ENCODE assay signal across 39 mouse cellular contexts in the genomic region with DNA sequence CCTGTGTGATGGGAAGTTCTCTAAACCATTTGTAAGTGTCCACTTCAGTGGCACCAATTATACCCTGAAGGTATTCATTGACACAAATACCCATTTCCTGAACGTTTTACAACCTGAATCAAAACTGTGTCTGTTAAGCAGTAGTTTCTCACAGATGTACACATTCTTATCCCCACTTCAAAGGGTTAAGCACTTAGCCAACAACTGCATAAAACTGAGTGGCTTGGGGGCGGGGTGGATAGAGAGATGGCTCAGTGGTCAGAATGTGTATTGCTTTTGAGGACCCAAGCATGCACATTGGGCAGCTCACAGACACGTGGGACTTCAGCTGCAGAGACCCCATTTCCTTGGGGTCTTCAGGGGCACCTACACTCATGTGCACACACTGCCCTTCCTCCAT. TPM values are rescaled to one million over a fixed set of nuclear protein-coding genes. Genes with fewer than 3 reads are reported as not detected.
DNase-seq lines count a peak whose midpoint lies in the region; ATAC-seq lines count a peak whose summit lies in the region.
"Had no signal": no experiment of that assay in that cellular context is flagged by ENCODE, and none has a peak within 500 bp of the region (broad histone marks: within the 10 kb centered on the region; RNA-seq: fewer than 3 reads in every experiment).

No protein-coding gene starts in this region.

- no peak overlapping the region for H3K9ac ChIP-seq in embryonic facial prominence, embryonic 11.5 days (replicated peaks; ENCODE audit: low read length)
- H3K9ac ChIP-seq: embryonic facial prominence, embryonic 15.5 days; forebrain, embryonic 13.5 days; heart, embryonic 15.5 days; hindbrain, embryonic 12.5 days; limb, embryonic 12.5 days; midbrain, embryonic 13.5 days; neural tube, embryonic 13.5 days had no signal

- H3K27me3 ChIP-seq in embryonic facial prominence, embryonic 11.5 days (ENCODE audit: control insufficient read depth, insufficient read depth, low read length) = no peaks in the 10 kb centered on the region
- H3K27me3 ChIP-seq: CH12.LX; embryonic facial prominence, embryonic 15.5 days; heart, embryonic 15.5 days; limb, embryonic 12.5 days; midbrain, embryonic 13.5 days; neural tube, embryonic 13.5 days had no signal

- WGBS in embryonic facial prominence, embryonic 11.5 days = 45% methylated on average over 3 of the region's 3 CpGs

- no peak overlapping the region for H3K4me2 ChIP-seq in embryonic facial prominence, embryonic 11.5 days (ENCODE audit: low read depth, low read length)
- H3K4me2 ChIP-seq: embryonic facial prominence, embryonic 15.5 days; forebrain, embryonic 13.5 days; heart, embryonic 15.5 days; hindbrain, embryonic 12.5 days; limb, embryonic 12.5 days; liver, embryonic 11.5 days; midbrain, embryonic 13.5 days; neural tube, embryonic 13.5 days had no signal

- peak; percentile 17 for DNase-seq in heart, adult 11 months
- DNase-seq in heart, postnatal 4 days = no peak
- peak; percentile 91 for DNase-seq in ES-CJ7 (ENCODE audit: low read depth, low spot score)
- peak; percentile 42 for DNase-seq in embryonic facial prominence, embryonic 11.5 days (ENCODE audit: low spot score)
- peak; percentile 15 for DNase-seq in retina, embryonic 14.5 days (ENCODE audit: low spot score)
- DNase-seq in spleen, adult 12 weeks (ENCODE audit: low spot score) = no peak
- DNase-seq in kidney, adult 11 months = no peak
- no peak for DNase-seq in left cerebral cortex, adult 9 months (ENCODE audit: low spot score in 2 of 2)
- DNase-seq: adrenal gland, postnatal 10 days; cerebellum, adult 11 months; cerebellum, adult 9-11 months; gastrocnemius, postnatal 10 days; layer of hippocampus, postnatal 36 days; lung, postnatal 4 days; right cerebral cortex, postnatal 14 days; spleen, adult 18-20 months; thymus, adult 2 months; thymus, postnatal 36 days had no signal

- H3K4me3 ChIP-seq in embryonic facial prominence, embryonic 11.5 days (ENCODE audit: low read depth, low read length) = no peak overlapping the region
- H3K4me3 ChIP-seq: embryonic facial prominence, embryonic 15.5 days; forebrain, embryonic 13.5 days; heart, embryonic 10.5 days; heart, embryonic 15.5 days; hindbrain, embryonic 12.5 days; limb, embryonic 12.5 days; midbrain, embryonic 13.5 days; neural tube, embryonic 13.5 days had no signal

- no peak for ATAC-seq in embryonic facial prominence, embryonic 11.5 days (replicated peaks; ENCODE audit: insufficient number of reproducible peaks, low FRiP score, low TSS enrichment, low read depth)
- ATAC-seq: forebrain, embryonic 13.5 days; midbrain, embryonic 13.5 days had no signal

- H3K9me3 ChIP-seq in embryonic facial prominence, embryonic 11.5 days (replicated peaks; ENCODE audit: control insufficient read depth, low read length) = no peaks in the 10 kb centered on the region
- H3K9me3 ChIP-seq: embryonic facial prominence, embryonic 15.5 days; forebrain, embryonic 13.5 days; heart, embryonic 10.5 days; heart, embryonic 15.5 days; hindbrain, embryonic 12.5 days; limb, embryonic 12.5 days; midbrain, embryonic 13.5 days; neural tube, embryonic 13.5 days had no signal

- H3K27ac ChIP-seq in embryonic facial prominence, embryonic 11.5 days (replicated peaks; ENCODE audit: low read depth, low read length) = no peak overlapping the region
- H3K27ac ChIP-seq: embryonic facial prominence, embryonic 15.5 days; forebrain, embryonic 13.5 days; heart, embryonic 10.5 days; heart, embryonic 15.5 days; hindbrain, embryonic 12.5 days; hindbrain, postnatal 0 days; kidney, postnatal 0 days; limb, embryonic 12.5 days; midbrain, embryonic 13.5 days; neural tube, embryonic 13.5 days had no signal

- H3K36me3 ChIP-seq in embryonic facial prominence, embryonic 11.5 days (replicated peaks; ENCODE audit: control insufficient read depth, insufficient read depth, low read depth, low read length) = no peaks in the 10 kb centered on the region
- H3K36me3 ChIP-seq: embryonic facial prominence, embryonic 15.5 days; heart, embryonic 10.5 days; heart, embryonic 15.5 days; hindbrain, embryonic 12.5 days; limb, embryonic 12.5 days; midbrain, embryonic 13.5 days; neural tube, embryonic 13.5 days had no signal

- H3K4me1 ChIP-seq in embryonic facial prominence, embryonic 11.5 days (ENCODE audit: control insufficient read depth, insufficient read depth, low read length) = no peaks in the 10 kb centered on the region; the same call in 1 of the 2 replicates
- H3K4me1 ChIP-seq: embryonic facial prominence, embryonic 15.5 days; forebrain, embryonic 13.5 days; hindbrain, embryonic 12.5 days; midbrain, embryonic 13.5 days; neural tube, embryonic 13.5 days had no signal

RNA-seq across cellular contexts. Expression of gene I0C0044D17Rik, which starts 22.8 kb away (rescaled TPM):
- total RNA-seq in heart, postnatal 4 days (2021) = not detected
- not detected in 2 replicates for polyA plus RNA-seq in embryonic facial prominence, embryonic 11.5 days (2014; fragmentation: Nextera tagmentation; extraction: Ambion mirVana)
- total RNA-seq: adrenal gland, postnatal 10 days; CH12.LX; common myeloid progenitor, adult 5-6 weeks; gastrocnemius, postnatal 10 days; heart, postnatal 25 days; hindbrain, postnatal 0 days; layer of hippocampus, postnatal 36 days; left cerebral cortex, postnatal 10 days; megakaryocyte-erythroid progenitor cell, adult 5-6 weeks had no signal
- polyA plus RNA-seq: C2C12; embryonic facial prominence, embryonic 15.5 days; forebrain, embryonic 13.5 days; heart, embryonic 10.5 days; heart, embryonic 15.5 days; hindbrain, embryonic 12.5 days; hindbrain, postnatal 0 days; kidney, adult 2 months; kidney, postnatal 0 days; large intestine, adult 2 months; limb, embryonic 12.5 days; liver, embryonic 11.5 days; liver, embryonic 16.5 days; lung, postnatal 0 days; midbrain, embryonic 13.5 days; neural tube, embryonic 13.5 days; thymus, adult 2 months had no signal

RNA-seq across cellular contexts. Expression of gene Kank4, which starts 29.1 kb away (rescaled TPM):
- 1 to 10 TPM; 2.4 to 3.3 TPM for total RNA-seq in heart, postnatal 4 days (2021)
- 3.3 and 3.9 TPM in 2 replicates for polyA plus RNA-seq in embryonic facial prominence, embryonic 11.5 days (2014; fragmentation: Nextera tagmentation; extraction: Ambion mirVana)
- total RNA-seq: CH12.LX; common myeloid progenitor, adult 5-6 weeks; megakaryocyte-erythroid progenitor cell, adult 5-6 weeks had no signal
- polyA plus RNA-seq: C2C12 had no signal

Comparison
In these comparisons a context has a peak if more than half of its experiments do, and no peak if none do; other contexts are left out.
1. DNase-seq: peak in heart, adult 11 months (single experiment), ES-CJ7 (single experiment), embryonic facial prominence, embryonic 11.5 days (single experiment) and retina, embryonic 14.5 days (single experiment); none in heart, postnatal 4 days (single experiment), spleen, adult 12 weeks (single experiment), kidney, adult 11 months (single experiment) and left cerebral cortex, adult 9 months (0 of 2).